Mouse (Mus musculus) stomach, embryonic 15.5 days (tissue): ENCODE data around the gene Dffb. TPM values are rescaled to one million over a fixed set of nuclear protein-coding genes. Genes with fewer than 3 reads are reported as not detected.

ENCODE experiments used
- ATAC-seq: fragments of 200-750 bp; cut with Nextera tagmentation; 2 replicates; pipeline ENCODE4 v1.8.0; 2017; ENCODE audit warnings: low read depth, moderate number of reproducible peaks, moderate TSS enrichment; ENCODE audit not compliant: insufficient read depth, low FRiP score
- H3K27ac ChIP-seq: fragments of 300-500 bp; sonication (generic); 2 replicates; pipeline ENCODE4 v1.5.1; 2015; ENCODE audit warnings: mild to moderate bottlenecking, inconsistent platforms
- H3K27me3 ChIP-seq: fragments of 300-500 bp; sonication (generic); replicated peaks from 2 replicates; pipeline ENCODE4 v1.6.1; 2015; ENCODE audit warnings: inconsistent platforms
- H3K36me3 ChIP-seq: fragments of 300-500 bp; sonication (generic); 2 replicates; pipeline ENCODE4 v1.6.1; 2015; ENCODE audit warnings: inconsistent platforms
- H3K4me1 ChIP-seq: fragments of 300-500 bp; sonication (generic); 2 replicates; pipeline ENCODE4 v1.6.1; 2015; ENCODE audit warnings: inconsistent platforms
- H3K4me2 ChIP-seq: fragments of 300-500 bp; sonication (generic); 2 replicates; pipeline ENCODE4 v1.6.1; 2015; ENCODE audit warnings: mild to moderate bottlenecking, inconsistent platforms
- H3K4me3 ChIP-seq: fragments of 300-500 bp; sonication (generic); replicated peaks from 2 replicates; pipeline ENCODE4 v1.5.1; 2015; ENCODE audit warnings: inconsistent platforms
- H3K9ac ChIP-seq: fragments of 300-500 bp; sonication (generic); 2 replicates; pipeline ENCODE4 v1.6.1; 2015; ENCODE audit warnings: inconsistent platforms
- H3K9me3 ChIP-seq: fragments of 300-500 bp; sonication (generic); 2 replicates; pipeline ENCODE4 v1.6.1; 2016; ENCODE audit warnings: inconsistent platforms
- WGBS: fragments of 180-500 bp; shearing (Covaris S2); methylation state at CpG from one replicate; pipeline ENCODE4 v1.1.7; 2015; 5-methylcytosine and 5-hydroxymethylcytosine counted together
- polyA plus RNA-seq: library from polyadenylated mRNA; unstranded; fragments of >200 nt; fragmentation: Nextera tagmentation; extraction: Ambion mirVana; gene quantifications from 2 replicates; pipeline ENCODE4 v1.2.1, GENCODE M21; 2015

Dffb gene
- 11.5 and 13.8 TPM in 2 replicates for polyA plus RNA-seq

DNA sequence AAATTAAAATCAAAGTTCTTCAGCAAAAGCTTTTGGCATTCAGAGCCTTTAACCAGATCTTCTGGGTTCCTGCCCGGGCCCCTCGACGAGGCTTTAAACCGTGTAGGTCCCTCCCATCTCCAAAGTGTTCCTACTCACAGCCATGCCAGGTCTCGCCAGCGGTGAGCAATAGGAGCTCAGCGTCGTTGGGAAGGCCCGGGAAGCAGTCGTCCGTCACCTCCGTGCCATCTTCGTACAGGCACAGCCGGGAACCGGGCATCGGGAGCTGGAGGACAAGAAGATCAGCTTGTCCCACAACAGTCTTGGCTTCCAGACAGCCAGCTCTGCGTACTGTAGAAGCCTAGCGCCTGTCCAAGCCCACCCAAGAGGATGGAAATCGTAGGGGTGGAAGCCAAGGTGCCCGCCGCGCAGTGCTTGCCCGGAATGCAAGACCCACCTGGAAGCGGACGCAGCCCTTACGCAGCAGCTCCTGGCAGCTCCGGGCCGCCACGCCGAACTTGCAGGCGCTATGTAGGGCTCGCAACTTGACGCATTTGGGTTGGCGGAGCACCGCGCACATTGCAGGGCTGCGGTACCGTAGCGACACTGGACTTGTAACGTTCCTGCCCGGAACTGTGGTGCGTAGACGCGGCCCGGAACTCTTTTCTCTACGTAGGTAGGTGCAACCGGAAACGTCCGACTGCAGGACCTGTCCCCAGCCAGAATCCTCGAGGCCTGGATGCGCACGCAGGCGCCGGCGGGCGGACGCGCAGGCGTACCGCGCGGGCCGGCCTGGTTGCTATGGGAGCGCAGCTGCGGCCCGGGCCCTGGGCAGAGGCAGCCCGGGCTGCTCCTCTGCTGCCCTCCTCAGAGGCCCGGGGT is at the start of gene Dffb, which contains the start of gene Cep104:
Dffb (minus strand) TSS at position 696 of the 861 bp plus-strand sequence.
Cep104 (plus strand) TSS at position 764 of the 861 bp plus-strand sequence.
- Histone ChIP-seq H3K9me3 (no peaks in the 10 kb centered on the region), H3K4me1 (peaks cover 13% of the 10 kb centered on the region), H3K9ac (peak within 1 kb of the TSS; percentile 85), H3K4me3 (peak within 1 kb of the TSS; percentile 98), H3K4me2 (peak within 1 kb of the TSS; percentile 94), H3K36me3 (peaks cover 8% of the 10 kb centered on the region), H3K27ac (peak within 1 kb of the TSS; percentile 51; the same call in 1 of the 2 replicates), H3K27me3 (no peaks in the 10 kb centered on the region)
- WGBS, result under 1% methylated on average over 68 of the region's 68 CpGs
- ATAC-seq, result peak; percentile 98

GRCm38 (mm10) chr4:154023754-154024601 is 49.1 kb upstream of the Dffb start:
- Histone ChIP-seq H3K27ac (peak overlapping the region; percentile 75), H3K4me3 (peak overlapping the region; percentile 49; the same call in 1 of the 2 replicates), H3K4me2 (peak overlapping the region; percentile 77), H3K9me3 (no peaks in the 10 kb centered on the region), H3K27me3 (no peaks in the 10 kb centered on the region), H3K4me1 (peaks cover 37% of the 10 kb centered on the region), H3K9ac (no peak overlapping the region), H3K36me3 (peaks cover 16% of the 10 kb centered on the region)
- 10% methylated on average over 8 of the region's 8 CpGs for whole genome bisulfite sequencing
- ATAC-seq, result peak; percentile 78

DNA sequence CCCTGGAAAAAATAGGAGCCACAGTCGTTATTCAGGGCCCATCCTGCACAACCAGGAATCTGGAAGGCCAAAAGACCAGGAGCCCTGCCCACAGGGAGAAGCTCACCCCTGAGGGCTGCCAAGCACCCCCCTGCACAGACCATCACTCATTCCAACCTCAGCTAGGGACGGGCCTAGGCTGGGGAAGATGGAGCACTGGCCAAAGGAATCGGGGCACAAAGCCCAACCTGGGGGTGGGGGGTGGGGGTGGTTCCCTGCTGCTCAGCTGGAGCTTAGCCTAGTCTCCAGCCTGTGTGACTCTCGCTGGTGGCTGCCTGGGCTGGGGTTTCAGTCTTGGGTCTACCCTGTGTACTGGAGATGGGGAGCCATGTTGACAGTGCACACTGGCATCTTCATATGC is 47.9 kb upstream of the Dffb start:
- H3K9me3 ChIP-seq, result no peaks in the 10 kb centered on the region
- 0 out of 2 replicates have a peak overlapping the region, but pooled peaks have one; percentile 3 for H3K4me2 ChIP-seq
- H3K9ac ChIP-seq, result no peak overlapping the region
- 32% methylated on average over 4 of the region's 4 CpGs for WGBS
- no peak for ATAC-seq
- H3K27me3 ChIP-seq, result no peaks in the 10 kb centered on the region
- peak overlapping the region; percentile 31; the same call in 1 of the 2 replicates for H3K27ac ChIP-seq
- no peak overlapping the region for H3K4me3 ChIP-seq
- H3K36me3 ChIP-seq, result peaks cover 27% of the 10 kb centered on the region
- peaks cover 37% of the 10 kb centered on the region for H3K4me1 ChIP-seq

DNA sequence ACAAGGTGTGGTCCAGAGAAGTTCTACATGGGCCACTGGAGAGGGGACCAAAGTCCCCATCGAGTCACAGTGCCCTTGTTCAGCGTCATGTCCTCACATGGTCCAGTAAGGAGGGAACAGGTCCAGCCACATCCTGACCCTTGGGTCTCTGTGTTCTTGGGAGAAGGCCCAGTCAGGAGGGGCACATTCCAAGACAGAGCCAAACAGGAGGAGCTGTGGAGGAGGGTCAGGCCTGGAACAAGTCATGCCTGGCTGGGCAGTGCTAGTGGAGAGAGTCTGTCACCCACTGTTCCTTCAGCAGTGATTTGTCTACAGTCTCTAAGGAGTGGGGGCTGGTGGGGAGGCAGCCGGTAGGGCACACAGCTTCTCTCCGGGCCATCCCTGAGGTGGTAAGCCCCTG is 47.5 kb upstream of the Dffb start:
- no peak for ATAC-seq
- no peak overlapping the region for H3K4me3 ChIP-seq
- H3K9me3 ChIP-seq, result no peaks in the 10 kb centered on the region
- peaks cover 29% of the 10 kb centered on the region for H3K36me3 ChIP-seq
- H3K4me2 ChIP-seq, result no peak overlapping the region
- 82% methylated on average over 4 of the region's 4 CpGs for WGBS
- no peak overlapping the region for H3K9ac ChIP-seq
- peak overlapping the region; percentile 31; the same call in 1 of the 2 replicates for H3K27ac ChIP-seq
- H3K4me1 ChIP-seq, result peaks cover 37% of the 10 kb centered on the region
- no peaks in the 10 kb centered on the region for H3K27me3 ChIP-seq

DNA sequence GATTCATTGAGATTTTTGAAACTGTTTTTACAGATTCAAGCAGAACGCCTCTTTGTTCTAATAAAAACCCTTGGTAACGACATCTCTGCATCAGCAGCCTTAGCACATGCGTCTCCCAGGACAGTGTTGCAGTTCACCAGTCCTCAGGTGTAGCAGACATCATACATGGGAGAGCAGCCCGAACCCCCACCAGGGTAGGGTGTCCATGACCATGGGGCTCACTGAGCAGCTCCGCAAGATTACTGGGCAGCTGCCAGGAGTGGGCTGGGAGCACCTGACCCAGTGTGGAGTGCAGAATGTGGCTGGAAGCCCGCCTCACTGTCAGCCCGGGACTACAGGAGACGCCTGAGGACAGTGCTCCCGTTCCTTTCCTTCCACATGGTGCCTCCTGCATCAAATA is 46.5 kb upstream of the Dffb start:
- no peak overlapping the region; the same call in 1 of the 2 replicates for H3K27ac ChIP-seq

GRCm38 (mm10) chr4:154019571-154019970 is 44.6 kb upstream of the Dffb start:
- Histone ChIP-seq H3K9ac (no peak overlapping the region), H3K36me3 (peaks cover 49% of the 10 kb centered on the region), H3K9me3 (no peaks in the 10 kb centered on the region), H3K4me3 (no peak overlapping the region), H3K4me1 (peaks cover 20% of the 10 kb centered on the region), H3K4me2 (no peak overlapping the region), H3K27ac (no peak overlapping the region), H3K27me3 (no peaks in the 10 kb centered on the region)
- WGBS, result 61% methylated on average over 7 of the region's 7 CpGs
- ATAC-seq, result no peak

More for the DNA sequence above, 46.5 kb upstream of the Dffb start:
- H3K4me3 ChIP-seq, result no peak overlapping the region
- peaks cover 37% of the 10 kb centered on the region for H3K36me3 ChIP-seq
- no peaks in the 10 kb centered on the region for H3K27me3 ChIP-seq
- H3K4me2 ChIP-seq, result no peak overlapping the region
- H3K9ac ChIP-seq, result no peak overlapping the region
- ATAC-seq, result no peak
- H3K4me1 ChIP-seq, result peaks cover 35% of the 10 kb centered on the region
- H3K9me3 ChIP-seq, result no peaks in the 10 kb centered on the region
- WGBS, result 88% methylated on average over 9 of the region's 9 CpGs

- ATAC-seq, result no peak
- Histone ChIP-seq H3K9me3 (no peaks in the 10 kb centered on the region), H3K27me3 (no peaks in the 10 kb centered on the region), H3K4me1 (peaks cover 19% of the 10 kb centered on the region), H3K9ac (no peak overlapping the region), H3K27ac (no peak overlapping the region), H3K4me3 (no peak overlapping the region), H3K36me3 (peaks cover 39% of the 10 kb centered on the region), H3K4me2 (no peak overlapping the region)
- 91% methylated on average over 11 of the region's 11 CpGs for WGBS
Observed at GRCm38 (mm10) chr4:154015476-154015875, 40.5 kb upstream of the Dffb start.

DNA sequence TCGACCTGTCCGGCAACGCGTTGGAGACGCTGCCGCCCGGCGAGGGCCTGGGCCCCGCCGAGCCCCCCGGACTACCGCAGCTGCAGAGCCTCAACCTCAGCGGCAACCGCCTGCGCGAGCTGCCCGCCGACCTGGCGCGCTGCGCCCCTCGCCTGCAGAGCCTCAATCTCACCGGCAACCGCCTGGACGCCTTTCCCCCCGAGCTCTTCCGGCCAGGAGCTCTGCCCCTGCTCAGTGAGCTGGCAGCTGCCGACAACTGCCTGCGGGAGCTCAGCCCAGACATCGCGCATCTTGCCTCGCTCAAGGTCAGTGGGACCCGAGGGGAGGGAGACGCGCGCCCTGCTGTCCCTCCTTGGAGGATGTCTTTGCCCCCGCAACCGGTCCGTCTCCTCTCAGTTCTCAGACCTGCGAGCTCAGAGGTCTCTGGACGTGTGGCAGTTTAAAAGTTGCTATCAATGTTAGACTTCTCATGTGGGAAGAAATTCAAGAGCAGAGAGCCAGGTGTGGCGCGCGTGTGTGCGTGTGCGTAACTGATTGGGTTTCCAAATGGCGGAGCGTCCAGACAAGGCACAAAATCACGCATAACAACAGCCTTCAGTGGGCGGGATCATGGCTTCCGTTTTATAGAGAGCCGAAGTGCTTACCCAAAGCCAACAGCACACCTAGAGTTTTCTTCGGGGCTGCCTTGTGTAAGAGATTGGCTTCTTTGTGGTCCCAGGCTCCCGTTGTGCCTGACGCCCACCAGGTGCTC is 37.4 kb upstream of the Dffb start:
- Histone ChIP-seq H3K9ac (peak overlapping the region; percentile 97), H3K9me3 (no peaks in the 10 kb centered on the region), H3K4me3 (peak overlapping the region; percentile 98), H3K4me1 (peaks cover 19% of the 10 kb centered on the region), H3K36me3 (peaks cover 19% of the 10 kb centered on the region), H3K4me2 (peak overlapping the region; percentile 91), H3K27ac (peak overlapping the region; percentile 40; the same call in 1 of the 2 replicates), H3K27me3 (no peaks in the 10 kb centered on the region)
- ATAC-seq, result no peak
- WGBS, result 1% methylated on average over 55 of the region's 55 CpGs

- Histone ChIP-seq H3K4me2 (peak within 1 kb of the TSS; percentile 91), H3K9me3 (no peaks in the 10 kb centered on the region), H3K4me3 (peak within 1 kb of the TSS; percentile 98), H3K27ac (peak within 1 kb of the TSS; percentile 40; the same call in 1 of the 2 replicates), H3K36me3 (peaks cover 16% of the 10 kb centered on the region), H3K27me3 (no peaks in the 10 kb centered on the region), H3K9ac (peak within 1 kb of the TSS; percentile 97), H3K4me1 (peaks cover 19% of the 10 kb centered on the region)
- WGBS, result under 1% methylated on average over 56 of the region's 59 CpGs
- ATAC-seq, result peak; percentile 95
Observed at GRCm38 (mm10) chr4:154011646-154012089, 36.7 kb upstream of the Dffb start, which contains the start of gene Lrrc47. Gene Lrrc47, plus strand, starts transcription at chr4:154011731.

DNA sequence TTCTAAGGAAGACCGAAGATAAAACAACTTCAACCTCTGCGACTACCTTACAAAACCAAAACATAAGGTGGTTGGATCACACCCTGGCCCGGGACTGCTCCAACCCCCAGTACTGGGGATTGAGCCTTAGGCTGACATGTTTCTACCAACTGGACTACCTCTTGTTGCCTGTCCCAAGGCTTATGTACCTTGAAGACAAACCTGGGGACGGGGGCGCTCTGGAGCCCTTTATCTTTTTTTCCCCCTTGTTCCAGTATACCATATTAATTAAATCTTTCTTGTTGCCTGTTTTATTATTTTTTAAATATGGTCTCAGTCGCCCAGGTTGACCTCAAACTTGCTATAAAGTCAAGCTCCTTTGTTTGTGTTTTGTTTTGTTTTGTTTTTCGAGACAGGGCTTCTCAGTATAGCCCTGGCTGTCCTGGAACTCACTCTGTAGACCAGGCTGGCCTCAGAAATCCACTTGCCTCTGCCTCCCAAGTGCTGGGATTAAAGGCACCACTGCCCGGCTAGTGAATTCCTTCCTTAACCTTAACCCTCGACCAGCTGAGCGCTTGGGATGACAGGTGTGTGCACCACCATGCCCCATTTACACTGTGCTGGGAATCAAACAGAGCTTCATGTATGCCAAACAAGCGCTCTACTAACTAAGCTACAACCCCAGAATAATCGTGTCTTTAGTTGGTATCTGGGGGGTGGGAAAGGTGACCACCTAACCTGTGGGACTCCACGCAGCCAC is 36.1 kb upstream of the Dffb start:
- Histone ChIP-seq H3K9me3 (no peaks in the 10 kb centered on the region), H3K36me3 (peaks cover 13% of the 10 kb centered on the region), H3K27me3 (no peaks in the 10 kb centered on the region), H3K9ac (peak overlapping the region; percentile 97; the same call in 1 of the 2 replicates), H3K4me1 (peaks cover 19% of the 10 kb centered on the region), H3K4me3 (peak overlapping the region; percentile 98), H3K27ac (no peak overlapping the region), H3K4me2 (peak overlapping the region; percentile 91)
- peak; percentile 54 for ATAC-seq
- WGBS, result 25% methylated on average over 13 of the region's 13 CpGs
